Mouse (Mus musculus): ENCODE measurements at regions not wholly inside any gene's neighbourhood (a gene's known extent, or its start where the extent isn't known, plus 50 kb on each side); places are given as distances from the start of the nearest gene placed in this dataset.

- no peak overlapping the region for H3K4me2 ChIP-seq
- no peaks in the 10 kb centered on the region for H3K36me3 ChIP-seq
- H3K27ac ChIP-seq = no peak overlapping the region
- H3K9ac ChIP-seq (replicated peaks) = no peak overlapping the region
- no peaks in the 10 kb centered on the region for H3K4me1 ChIP-seq (replicated peaks)
- H3K4me3 ChIP-seq (replicated peaks) = no peak overlapping the region
- 87% methylated on average over 9 of the region's 9 CpGs for WGBS
- ATAC-seq (ENCODE audit: insufficient number of reproducible peaks, insufficient read depth, low FRiP score, low TSS enrichment, low read depth) = no peak
- no peaks in the 10 kb centered on the region for H3K27me3 ChIP-seq
- no peaks in the 10 kb centered on the region for H3K9me3 ChIP-seq
These were observed 245.6 kb downstream of the Tbc1d1 start for GRCm38 (mm10) chr5:64401737-64402136.

- H3K9me3 ChIP-seq = no peaks in the 10 kb centered on the region
- H3K9ac ChIP-seq (replicated peaks) = no peak overlapping the region
- no peak overlapping the region for H3K4me3 ChIP-seq (replicated peaks)
- no peaks in the 10 kb centered on the region for H3K36me3 ChIP-seq
- no peak for ATAC-seq (ENCODE audit: insufficient number of reproducible peaks, insufficient read depth, low FRiP score, low TSS enrichment, low read depth)
- H3K4me1 ChIP-seq (replicated peaks) = no peaks in the 10 kb centered on the region
- H3K27ac ChIP-seq = no peak overlapping the region
- H3K27me3 ChIP-seq = no peaks in the 10 kb centered on the region
- 78% methylated on average over 11 of the region's 11 CpGs for WGBS
- H3K4me2 ChIP-seq = no peak overlapping the region
These were observed 247.2 kb downstream of the Tbc1d1 start for GRCm38 (mm10) chr5:64403077-64403981.

GRCm38 (mm10) chr5:64403982-64404345, 247.9 kb downstream of the Tbc1d1 start:
- no peak for ATAC-seq (ENCODE audit: insufficient number of reproducible peaks, insufficient read depth, low FRiP score, low TSS enrichment, low read depth)
- Histone ChIP-seq H3K9ac (replicated peaks) (no peak overlapping the region), H3K27me3 (no peaks in the 10 kb centered on the region), H3K4me3 (replicated peaks) (no peak overlapping the region), H3K36me3 (no peaks in the 10 kb centered on the region), H3K9me3 (no peaks in the 10 kb centered on the region), H3K4me1 (replicated peaks) (no peaks in the 10 kb centered on the region), H3K4me2 (no peak overlapping the region), H3K27ac (no peak overlapping the region)
- 67% methylated on average over 7 of the region's 7 CpGs for WGBS

- Histone ChIP-seq H3K27me3 (no peaks in the 10 kb centered on the region), H3K9ac (replicated peaks) (no peak overlapping the region), H3K4me1 (replicated peaks) (no peaks in the 10 kb centered on the region), H3K4me3 (replicated peaks) (no peak overlapping the region), H3K9me3 (no peaks in the 10 kb centered on the region), H3K27ac (no peak overlapping the region), H3K36me3 (no peaks in the 10 kb centered on the region), H3K4me2 (no peak overlapping the region)
- 94% methylated on average over 5 of the region's 5 CpGs for WGBS
- no peak for ATAC-seq (ENCODE audit: insufficient number of reproducible peaks, insufficient read depth, low FRiP score, low TSS enrichment, low read depth)
These were observed 248.4 kb downstream of the Tbc1d1 start for GRCm38 (mm10) chr5:64404512-64404911.

- Histone ChIP-seq H3K4me3 (replicated peaks) (no peak overlapping the region), H3K4me2 (no peak overlapping the region), H3K4me1 (replicated peaks) (no peaks in the 10 kb centered on the region), H3K27me3 (no peaks in the 10 kb centered on the region), H3K27ac (no peak overlapping the region), H3K9ac (replicated peaks) (no peak overlapping the region), H3K9me3 (no peaks in the 10 kb centered on the region), H3K36me3 (no peaks in the 10 kb centered on the region)
- 77% methylated on average over 3 of the region's 3 CpGs for WGBS
- no peak for ATAC-seq (ENCODE audit: insufficient number of reproducible peaks, insufficient read depth, low FRiP score, low TSS enrichment, low read depth)
These were observed 252.8 kb downstream of the Tbc1d1 start for GRCm38 (mm10) chr5:64408938-64409337.

GRCm38 (mm10) chr5:64410621-64411020, 254.5 kb downstream of the Tbc1d1 start:
- Histone ChIP-seq H3K4me1 (replicated peaks) (no peaks in the 10 kb centered on the region), H3K9ac (replicated peaks) (no peak overlapping the region), H3K27me3 (no peaks in the 10 kb centered on the region), H3K27ac (no peak overlapping the region), H3K36me3 (no peaks in the 10 kb centered on the region), H3K9me3 (no peaks in the 10 kb centered on the region), H3K4me3 (replicated peaks) (no peak overlapping the region), H3K4me2 (no peak overlapping the region)
- ATAC-seq (ENCODE audit: insufficient number of reproducible peaks, insufficient read depth, low FRiP score, low TSS enrichment, low read depth) = no peak
- 70% methylated on average over 7 of the region's 7 CpGs for WGBS

- ATAC-seq (ENCODE audit: insufficient number of reproducible peaks, insufficient read depth, low FRiP score, low TSS enrichment, low read depth) = no peak
- H3K9ac ChIP-seq (replicated peaks) = no peak overlapping the region
- H3K27me3 ChIP-seq = no peaks in the 10 kb centered on the region
- no peak overlapping the region for H3K4me2 ChIP-seq
- no peaks in the 10 kb centered on the region for H3K9me3 ChIP-seq
- H3K36me3 ChIP-seq = no peaks in the 10 kb centered on the region
- 81% methylated on average over 5 of the region's 5 CpGs for WGBS
- H3K4me1 ChIP-seq (replicated peaks) = no peaks in the 10 kb centered on the region
- no peak overlapping the region for H3K4me3 ChIP-seq (replicated peaks)
- H3K27ac ChIP-seq = no peak overlapping the region
These were observed 258.4 kb downstream of the Tbc1d1 start for GRCm38 (mm10) chr5:64414519-64414918.

- H3K27me3 ChIP-seq = no peaks in the 10 kb centered on the region
- ATAC-seq (ENCODE audit: insufficient number of reproducible peaks, insufficient read depth, low FRiP score, low TSS enrichment, low read depth) = no peak
- no peaks in the 10 kb centered on the region for H3K36me3 ChIP-seq
- no peak overlapping the region for H3K4me2 ChIP-seq
- WGBS = 38% methylated on average over 1 of the region's 1 CpGs
- H3K9ac ChIP-seq (replicated peaks) = no peak overlapping the region
- H3K9me3 ChIP-seq = no peaks in the 10 kb centered on the region
- no peak overlapping the region for H3K4me3 ChIP-seq (replicated peaks)
- H3K4me1 ChIP-seq (replicated peaks) = peaks cover 17% of the 10 kb centered on the region
- H3K27ac ChIP-seq = no peak overlapping the region
These were observed 263.3 kb downstream of the Tbc1d1 start for GRCm38 (mm10) chr5:64419395-64419794.

GRCm38 (mm10) chr5:64422787-64423587, 266.9 kb downstream of the Tbc1d1 start:
- H3K27me3 ChIP-seq = no peaks in the 10 kb centered on the region
- ATAC-seq (ENCODE audit: insufficient number of reproducible peaks, insufficient read depth, low FRiP score, low TSS enrichment, low read depth) = 0 out of 2 replicates have a peak, but pooled peaks have one; percentile 37
- H3K4me2 ChIP-seq = no peak overlapping the region
- no peaks in the 10 kb centered on the region for H3K36me3 ChIP-seq
- no peak overlapping the region for H3K9ac ChIP-seq (replicated peaks)
- H3K9me3 ChIP-seq = no peaks in the 10 kb centered on the region
- H3K4me1 ChIP-seq (replicated peaks) = peaks cover 17% of the 10 kb centered on the region
- WGBS = 16% methylated on average over 13 of the region's 13 CpGs
- H3K27ac ChIP-seq = peak overlapping the region; percentile 5; the same call in 1 of the 2 replicates
- no peak overlapping the region for H3K4me3 ChIP-seq (replicated peaks)

- no peaks in the 10 kb centered on the region for H3K9me3 ChIP-seq
- no peak for ATAC-seq (ENCODE audit: insufficient number of reproducible peaks, insufficient read depth, low FRiP score, low TSS enrichment, low read depth)
- no peak overlapping the region for H3K4me3 ChIP-seq (replicated peaks)
- no peaks in the 10 kb centered on the region for H3K27me3 ChIP-seq
- H3K4me1 ChIP-seq (replicated peaks) = no peaks in the 10 kb centered on the region
- no peak overlapping the region for H3K9ac ChIP-seq (replicated peaks)
- WGBS = 88% methylated on average over 8 of the region's 8 CpGs
- H3K27ac ChIP-seq = no peak overlapping the region
- H3K36me3 ChIP-seq = no peaks in the 10 kb centered on the region
- no peak overlapping the region for H3K4me2 ChIP-seq
These were observed 272.7 kb downstream of the Tbc1d1 start for GRCm38 (mm10) chr5:64428822-64429221.

GRCm38 (mm10) chr5:64430501-64430900, 274.4 kb downstream of the Tbc1d1 start:
- Histone ChIP-seq H3K4me3 (replicated peaks) (no peak overlapping the region), H3K9ac (replicated peaks) (no peak overlapping the region), H3K4me2 (no peak overlapping the region), H3K4me1 (replicated peaks) (no peaks in the 10 kb centered on the region), H3K9me3 (no peaks in the 10 kb centered on the region), H3K36me3 (no peaks in the 10 kb centered on the region), H3K27me3 (no peaks in the 10 kb centered on the region), H3K27ac (no peak overlapping the region)
- no peak for ATAC-seq (ENCODE audit: insufficient number of reproducible peaks, insufficient read depth, low FRiP score, low TSS enrichment, low read depth)
- 55% methylated on average over 3 of the region's 3 CpGs for WGBS

All from limb, embryonic 12.5 days (tissue).